Mouse (Mus musculus) lung, postnatal 0 days (tissue): Measurements from ENCODE around the gene Atp6v0e2.

Experiments used
- CTCF ChIP-seq: IDR thresholded peaks from 2 replicates; pipeline ENCODE4 v1.5.1; 2016; ENCODE audit warnings: antibody characterized with exemption, mild to moderate bottlenecking
- EP300 ChIP-seq: IDR thresholded peaks from 2 replicates; pipeline ENCODE4 v1.6.1; 2016; ENCODE audit warnings: antibody characterized with exemption, mild to moderate bottlenecking, control low read depth

DNA sequence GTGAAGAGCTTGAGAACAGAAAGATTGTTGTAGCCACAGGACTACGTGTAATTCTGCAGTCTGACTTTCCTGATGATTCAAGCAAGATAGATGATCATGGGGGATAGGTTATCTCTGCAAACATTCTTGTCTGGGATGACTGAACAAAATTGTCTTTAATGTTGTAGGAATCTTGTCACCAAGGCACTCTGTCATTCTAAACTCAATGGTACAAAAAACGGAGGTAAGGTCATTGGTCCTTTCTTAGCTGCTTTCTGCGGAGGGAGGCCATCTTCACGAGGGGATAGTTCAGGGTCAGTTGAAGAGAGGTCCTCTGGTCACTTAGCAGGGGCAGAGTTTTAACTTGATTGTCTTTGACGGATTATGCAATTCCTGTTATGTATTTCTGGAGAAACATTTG lies 41.3 kb downstream of the Atp6v0e2 start:
- TF ChIP-seq CTCF (no peak), EP300 (no peak)
